Mouse (Mus musculus) lung, postnatal 14 days (tissue): Measurements from ENCODE around the gene Aldh1a2.

Experiments
- DNase-seq: peaks from one replicate; pipeline ENCODE4 v3.0.0; 2021

Aldh1a2 gene

DNA sequence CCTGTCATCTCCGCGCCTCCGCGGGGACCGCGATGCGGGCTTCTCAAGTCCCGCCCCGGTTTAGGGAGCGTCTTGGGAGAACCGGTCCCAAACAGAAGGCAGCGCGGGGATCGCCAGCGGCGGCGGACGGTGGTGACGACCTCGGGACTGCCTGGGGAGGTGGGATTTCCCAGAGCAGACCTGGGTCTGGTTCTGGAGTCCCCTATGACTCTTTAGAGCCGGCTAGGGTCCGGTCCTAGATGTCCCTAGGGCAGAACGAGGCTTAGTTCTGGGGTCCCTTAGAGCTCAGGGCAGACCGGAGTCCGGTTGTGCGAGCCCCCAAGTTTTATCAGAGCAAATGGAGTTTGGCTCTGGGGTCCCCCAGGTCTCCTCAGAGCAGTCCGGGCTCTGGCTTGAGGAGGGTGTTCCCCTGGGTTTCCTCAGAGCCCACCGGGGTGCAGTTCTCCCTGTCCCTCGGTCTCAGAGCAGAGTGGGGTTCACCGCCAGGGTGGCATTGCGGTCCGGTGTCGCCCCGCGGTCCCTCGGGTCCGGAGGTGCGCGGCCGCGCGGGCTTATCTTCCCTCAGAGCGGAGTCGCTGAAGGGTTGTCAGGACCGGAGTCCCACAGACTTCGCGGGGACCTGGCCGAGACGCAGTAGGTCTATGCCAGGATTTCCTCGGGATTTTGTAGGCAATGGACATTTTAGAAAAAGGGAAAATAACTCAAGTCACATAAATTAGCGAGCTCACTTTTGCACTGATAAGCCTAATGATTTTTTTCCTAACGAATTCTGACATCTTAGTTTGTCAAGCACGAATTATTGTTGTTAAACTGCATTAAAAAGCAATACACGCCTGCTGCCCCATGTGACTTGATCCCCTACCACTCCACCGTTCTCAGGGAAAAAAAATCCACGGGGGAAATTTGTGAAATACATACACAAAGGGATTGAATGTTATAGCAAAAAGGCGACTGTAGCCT, 727 bp downstream of the Aldh1a2 start:
- peak; percentile 16 for DNase-seq

- DNase-seq, result no peak
Observed at GRCm38 (mm10) chr9:71216996-71217792, 1.6 kb downstream of the Aldh1a2 start.

DNA sequence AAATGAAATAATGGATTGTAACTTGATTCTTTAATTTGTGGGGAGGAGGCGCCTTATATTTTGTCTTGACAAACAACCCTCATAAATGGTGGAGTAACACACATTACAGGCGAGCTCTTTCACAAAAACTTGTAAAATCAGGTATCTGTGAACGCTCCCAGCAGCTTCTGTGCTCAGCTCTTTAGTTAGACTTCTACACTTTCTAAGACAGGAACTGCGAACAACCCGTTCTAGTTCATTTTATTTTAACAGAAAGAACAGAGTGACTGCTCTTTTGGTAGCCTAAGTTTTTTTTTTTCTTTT, 2.2 kb downstream of the Aldh1a2 start:
- DNase-seq, result no peak

GRCm38 (mm10) chr9:71219161-71219560, 3.6 kb downstream of the Aldh1a2 start:
- DNase-seq, result no peak

DNA sequence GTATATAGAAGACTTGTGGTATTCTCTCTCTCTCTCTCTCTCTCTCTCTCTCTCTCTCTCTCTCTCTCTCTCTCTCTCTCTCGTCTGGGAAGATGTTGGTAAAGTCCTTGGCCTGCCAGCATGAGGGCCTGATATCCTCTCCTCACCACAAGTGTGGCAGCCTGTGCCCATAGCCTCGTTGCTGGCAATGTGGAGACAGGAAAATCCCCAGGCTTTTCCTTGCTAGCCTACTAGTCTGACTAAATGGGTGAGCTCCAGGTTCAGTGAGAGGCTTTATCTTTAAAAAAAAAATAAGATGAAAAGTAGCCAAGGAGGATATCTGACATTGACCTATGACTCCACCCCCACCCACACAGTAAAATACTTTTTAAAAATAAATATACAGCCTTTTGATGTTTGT, 4.8 kb downstream of the Aldh1a2 start:
- no peak for DNase-seq

DNA sequence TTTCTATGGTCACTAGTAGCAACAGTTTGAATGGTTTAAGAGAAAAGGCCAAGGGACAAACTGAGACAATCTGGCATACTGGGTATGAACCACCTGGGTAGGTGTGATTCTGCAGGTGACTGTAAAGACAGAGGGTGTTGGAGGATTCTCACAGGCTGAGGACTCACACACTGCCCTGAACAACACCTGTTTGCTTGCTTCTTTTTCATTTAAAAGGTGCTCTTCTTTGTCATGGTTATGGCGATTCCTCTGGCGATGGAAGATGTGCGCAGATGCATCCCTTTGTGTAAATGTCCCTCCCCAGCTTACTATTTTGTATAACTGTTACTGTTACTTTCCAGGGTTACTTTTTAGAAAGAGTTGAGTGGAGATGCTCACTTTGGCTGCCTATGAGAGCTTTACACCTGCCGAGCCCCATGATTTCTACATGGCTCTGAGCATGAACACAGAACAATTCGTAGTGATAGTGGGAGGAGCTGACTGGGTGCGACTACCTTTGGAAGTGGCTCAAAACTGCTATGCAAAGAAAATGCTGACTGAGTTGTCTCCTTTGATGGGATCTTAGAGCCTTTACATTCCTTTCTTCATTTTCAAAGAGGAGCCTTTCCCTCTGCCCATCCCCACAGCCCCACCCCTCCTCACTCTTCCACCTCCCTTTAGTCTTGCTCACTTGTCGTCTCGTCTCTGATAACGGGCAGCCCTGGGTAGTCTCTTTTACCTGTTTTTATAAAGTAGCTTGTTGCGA, 11.8 kb downstream of the Aldh1a2 start:
- DNase-seq, result no peak

GRCm38 (mm10) chr9:71230011-71230410, 14.4 kb downstream of the Aldh1a2 start:
- no peak for DNase-seq

GRCm38 (mm10) chr9:71236540-71236939, 21.0 kb downstream of the Aldh1a2 start:
- peak; percentile 6 for DNase-seq

- no peak for DNase-seq
Observed at GRCm38 (mm10) chr9:71239926-71240325, 24.3 kb downstream of the Aldh1a2 start.

- no peak for DNase-seq
Observed at GRCm38 (mm10) chr9:71241515-71242411, 26.2 kb downstream of the Aldh1a2 start.

- DNase-seq, result no peak
Observed at GRCm38 (mm10) chr9:71242412-71242781, 26.8 kb downstream of the Aldh1a2 start.

DNA sequence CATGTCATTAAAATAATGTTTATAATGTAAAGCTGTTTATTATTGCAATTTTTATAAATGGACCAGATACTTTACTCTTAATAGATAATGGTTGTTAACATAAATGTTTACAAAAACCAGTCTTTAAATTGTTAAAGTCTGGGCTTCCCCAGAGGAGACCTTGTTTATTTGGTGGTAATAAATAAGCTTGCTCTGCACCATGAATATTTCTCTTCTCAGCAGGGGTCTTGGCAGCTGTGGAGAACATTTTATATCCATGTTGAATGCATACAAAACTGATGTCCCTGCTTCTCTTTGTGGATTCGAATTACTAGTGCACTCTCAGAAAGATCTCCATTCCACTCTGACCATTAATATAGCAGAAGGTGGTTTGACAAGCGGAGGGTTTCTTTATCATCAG, 38.8 kb downstream of the Aldh1a2 start:
- DNase-seq, result no peak

DNA sequence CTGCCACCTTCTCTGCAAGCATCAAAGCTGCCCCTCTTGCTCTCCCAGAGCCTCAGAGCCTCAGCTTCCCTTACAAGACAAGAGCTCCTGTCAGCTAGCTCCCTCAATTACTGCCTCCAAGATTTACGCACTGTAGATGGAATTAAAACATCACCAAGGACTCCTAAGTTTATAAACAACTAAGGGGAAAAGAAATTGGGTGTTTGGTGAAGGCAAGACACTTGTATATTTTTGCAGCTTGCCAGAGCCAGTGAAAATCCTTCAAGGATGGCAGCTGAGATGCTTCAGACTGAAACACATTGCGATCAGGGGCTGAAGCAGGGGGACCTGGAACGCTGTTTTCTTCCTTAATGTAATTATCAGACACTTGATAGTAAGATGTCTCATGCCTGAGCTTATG, 47.1 kb downstream of the Aldh1a2 start:
- DNase-seq, result no peak

GRCm38 (mm10) chr9:71269711-71270110, 54.1 kb downstream of the Aldh1a2 start:
- DNase-seq, result no peak

GRCm38 (mm10) chr9:71270205-71270604, 54.6 kb downstream of the Aldh1a2 start:
- no peak for DNase-seq

DNA sequence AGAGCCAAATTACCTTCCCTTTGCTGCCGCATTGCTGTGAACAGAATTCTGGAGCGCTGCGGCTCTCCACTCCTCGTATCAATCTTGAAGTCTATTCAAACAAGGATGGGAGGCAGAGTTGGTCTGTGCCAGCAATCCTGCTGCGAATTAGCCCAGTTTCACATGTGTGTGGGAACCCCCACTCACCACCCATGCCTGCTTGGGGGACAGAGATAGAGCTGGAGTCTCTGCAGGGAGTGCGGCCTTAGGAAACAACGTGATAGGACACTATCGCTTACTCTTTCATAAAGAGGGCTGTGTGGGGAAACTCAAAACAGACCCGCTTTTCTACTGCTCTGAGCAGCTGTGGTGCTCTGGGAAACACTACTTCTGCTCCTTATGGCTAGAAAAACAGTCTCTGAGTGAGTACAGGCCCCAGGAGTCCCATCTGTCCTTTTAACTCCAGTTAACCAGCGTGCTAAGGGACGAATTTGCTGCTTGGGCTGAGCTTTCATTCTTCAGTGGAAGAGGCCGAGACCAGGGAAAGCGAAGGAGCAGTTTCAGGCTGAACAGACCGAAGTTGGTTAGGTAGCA, 60.6 kb downstream of the Aldh1a2 start:
- no peak for DNase-seq

DNA sequence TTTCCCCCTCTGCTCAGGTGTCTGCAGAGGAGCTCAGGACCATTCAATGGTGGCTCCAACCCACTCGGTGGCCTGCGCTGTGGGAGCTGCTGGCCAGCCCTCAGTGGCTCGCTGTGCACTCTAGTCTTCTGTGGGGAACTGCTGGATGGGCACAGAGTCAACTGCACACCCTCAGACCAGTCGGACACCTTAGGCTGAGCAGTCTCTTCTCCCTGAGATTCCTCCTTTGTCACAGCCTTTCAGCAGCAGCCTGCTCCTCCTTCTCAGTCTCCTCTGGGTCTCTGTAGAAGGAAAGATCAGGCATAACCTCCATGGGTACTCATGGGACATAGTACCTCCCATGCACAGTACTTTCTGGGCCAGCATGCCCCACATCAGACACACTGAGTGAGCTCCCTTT, 63.2 kb downstream of the Aldh1a2 start:
- no peak for DNase-seq

GRCm38 (mm10) chr9:71283156-71283555, 67.6 kb downstream of the Aldh1a2 start:
- no peak for DNase-seq

DNA sequence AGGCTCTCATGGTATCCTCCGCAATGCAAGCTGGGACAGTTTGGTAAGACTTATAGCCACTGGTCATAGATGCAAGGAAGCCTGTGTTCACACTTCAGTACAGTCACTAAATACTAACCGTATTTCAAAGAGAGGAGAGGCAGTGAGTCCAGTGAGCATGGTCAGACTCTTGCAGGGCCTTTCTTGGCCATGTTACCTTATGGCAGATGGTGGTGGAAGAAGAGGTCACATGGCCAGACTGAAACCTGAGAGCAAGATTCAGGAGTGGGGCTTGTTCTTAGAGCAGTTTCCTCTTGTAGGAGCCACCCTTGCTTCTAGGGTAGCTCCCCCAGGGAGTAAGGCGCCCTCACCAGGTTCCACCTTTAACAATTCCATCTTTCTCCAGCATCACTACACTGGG, 69.6 kb downstream of the Aldh1a2 start:
- no peak for DNase-seq

- DNase-seq, result no peak
Observed at GRCm38 (mm10) chr9:71286420-71286819, 70.8 kb downstream of the Aldh1a2 start.

- DNase-seq, result no peak
Observed at GRCm38 (mm10) chr9:71288738-71289137, 73.1 kb downstream of the Aldh1a2 start.

DNA sequence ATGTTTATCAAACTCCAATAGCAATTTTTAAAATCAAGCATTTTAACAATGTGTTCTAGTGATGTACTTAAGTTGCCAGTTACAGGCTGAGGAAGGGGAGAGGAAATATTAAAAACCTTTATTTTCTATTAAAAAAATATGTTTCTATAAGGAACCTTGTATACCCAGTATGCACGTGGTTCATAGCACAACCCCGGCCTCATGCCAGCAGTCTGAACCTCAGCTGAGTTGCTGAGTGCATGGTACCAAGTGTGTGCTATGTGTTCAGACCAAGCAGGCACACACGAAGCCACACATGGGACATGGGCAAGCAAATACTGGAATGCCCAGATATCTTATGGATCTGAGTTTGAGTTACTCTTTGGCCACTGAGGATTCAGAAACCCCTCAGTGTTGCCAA, 74.2 kb downstream of the Aldh1a2 start:
- no peak for DNase-seq
